Mouse (Mus musculus): ENCODE measurements around the gene Rab11fip3. TPM values are rescaled to one million over a fixed set of nuclear protein-coding genes. Genes with fewer than 3 reads are reported as not detected.
A peak's percentile ranks its signal among the peaks of the same experiment; 100 is the strongest.

Rab11fip3 gene
- polyA plus RNA-seq, 1 experiment from 2014 or later = 6.5 TPM

- Histone ChIP-seq H3K4me3 (ENCODE audit: low read length) (no peak overlapping the region), H3K36me3 (ENCODE audit: control insufficient read depth, insufficient read depth, low read length) (0 out of 2 replicates have a peak, but pooled peaks cover 2% of the 10 kb centered on the region), H3K9ac (ENCODE audit: low read length) (no peak overlapping the region), H3K27ac (ENCODE audit: low read length) (no peak overlapping the region), H3K9me3 (ENCODE audit: control insufficient read depth, low read length) (no peaks in the 10 kb centered on the region), H3K27me3 (ENCODE audit: control insufficient read depth, insufficient read depth, low read depth, low read length) (no peaks in the 10 kb centered on the region), H3K4me1 (replicated peaks; ENCODE audit: control insufficient read depth, insufficient read depth, low read length) (peaks cover 19% of the 10 kb centered on the region), H3K4me2 (ENCODE audit: low read depth, low read length) (no peak overlapping the region)
- 79% methylated on average over 5 of the region's 5 CpGs for WGBS
- ATAC-seq (ENCODE audit: low read depth) = peak; percentile 50; the same call in 1 of the 2 replicates
Observed at GRCm38 (mm10) chr17:25979829-25980738, 89.3 kb downstream of the Rab11fip3 start.

GRCm38 (mm10) chr17:25970954-25971707 is 98.2 kb downstream of the Rab11fip3 start:
- no peak overlapping the region for H3K27ac ChIP-seq (ENCODE audit: low read length)
- H3K4me1 ChIP-seq (replicated peaks; ENCODE audit: control insufficient read depth, insufficient read depth, low read length) = peaks cover 17% of the 10 kb centered on the region
- no peak for ATAC-seq (ENCODE audit: low read depth)
- H3K9ac ChIP-seq (ENCODE audit: low read length) = no peak overlapping the region
- WGBS = 82% methylated on average over 4 of the region's 4 CpGs
- no peaks in the 10 kb centered on the region for H3K36me3 ChIP-seq (ENCODE audit: control insufficient read depth, insufficient read depth, low read length)
- H3K9me3 ChIP-seq (ENCODE audit: control insufficient read depth, low read length) = no peaks in the 10 kb centered on the region
- no peak overlapping the region for H3K4me2 ChIP-seq (ENCODE audit: low read depth, low read length)
- no peaks in the 10 kb centered on the region for H3K27me3 ChIP-seq (ENCODE audit: control insufficient read depth, insufficient read depth, low read depth, low read length)
- H3K4me3 ChIP-seq (ENCODE audit: low read length) = no peak overlapping the region

DNA sequence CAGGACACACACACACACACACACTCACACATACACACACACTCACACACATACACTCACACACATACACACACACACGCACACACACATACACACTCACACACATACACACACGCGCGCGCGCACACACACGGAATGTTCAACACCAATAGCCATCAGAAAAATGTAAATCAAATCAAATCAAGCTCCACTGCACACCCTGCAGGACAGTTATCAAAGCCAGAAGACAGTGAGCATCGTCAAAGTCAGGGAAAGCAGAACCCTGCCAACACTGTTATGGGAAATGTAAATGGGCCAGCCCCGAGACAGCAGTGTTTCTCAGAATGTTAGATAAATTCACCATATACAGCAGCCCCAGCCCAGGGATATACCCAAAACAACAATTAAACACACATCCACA is 98.9 kb downstream of the Rab11fip3 start:
- Histone ChIP-seq H3K4me3 (ENCODE audit: low read length) (no peak overlapping the region), H3K9me3 (ENCODE audit: control insufficient read depth, low read length) (no peaks in the 10 kb centered on the region), H3K4me2 (ENCODE audit: low read depth, low read length) (no peak overlapping the region), H3K9ac (ENCODE audit: low read length) (no peak overlapping the region), H3K27me3 (ENCODE audit: control insufficient read depth, insufficient read depth, low read depth, low read length) (no peaks in the 10 kb centered on the region), H3K4me1 (replicated peaks; ENCODE audit: control insufficient read depth, insufficient read depth, low read length) (peaks cover 17% of the 10 kb centered on the region), H3K36me3 (ENCODE audit: control insufficient read depth, insufficient read depth, low read length) (no peaks in the 10 kb centered on the region), H3K27ac (ENCODE audit: low read length) (no peak overlapping the region)
- ATAC-seq (ENCODE audit: low read depth) = no peak
- 88% methylated on average over 9 of the region's 9 CpGs for WGBS

DNA sequence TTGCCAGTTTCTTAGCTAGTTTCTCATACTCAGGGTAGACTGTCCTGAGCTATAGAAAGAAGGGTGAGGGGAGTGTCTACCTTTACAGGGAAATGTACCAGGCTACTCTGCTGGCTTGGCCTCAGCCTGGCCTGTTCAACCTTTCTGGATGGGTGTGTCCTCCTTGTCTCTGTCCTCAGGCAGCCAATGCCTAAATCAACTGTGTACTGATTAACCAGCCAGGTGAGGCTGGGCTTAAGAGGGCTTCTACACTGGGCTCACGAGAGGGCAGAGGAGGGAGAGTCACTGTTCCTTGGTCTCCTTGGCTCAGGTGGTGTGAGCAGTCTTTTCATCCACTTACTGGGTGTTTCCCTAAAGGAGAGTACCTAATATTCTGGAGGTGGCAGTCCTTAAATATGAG is 101.2 kb downstream of the Rab11fip3 start:
- no peak overlapping the region for H3K4me3 ChIP-seq (ENCODE audit: low read length)
- H3K4me2 ChIP-seq (ENCODE audit: low read depth, low read length) = no peak overlapping the region
- H3K36me3 ChIP-seq (ENCODE audit: control insufficient read depth, insufficient read depth, low read length) = no peaks in the 10 kb centered on the region
- peaks cover 17% of the 10 kb centered on the region for H3K4me1 ChIP-seq (replicated peaks; ENCODE audit: control insufficient read depth, insufficient read depth, low read length)
- peak; percentile 83 for ATAC-seq (ENCODE audit: low read depth)
- no peak overlapping the region for H3K9ac ChIP-seq (ENCODE audit: low read length)
- 0 out of 2 replicates have a peak overlapping the region, but pooled peaks have one; percentile 5 for H3K27ac ChIP-seq (ENCODE audit: low read length)
- no peaks in the 10 kb centered on the region for H3K27me3 ChIP-seq (ENCODE audit: control insufficient read depth, insufficient read depth, low read depth, low read length)
- WGBS = 60% methylated on average over 1 of the region's 1 CpGs
- H3K9me3 ChIP-seq (ENCODE audit: control insufficient read depth, low read length) = no peaks in the 10 kb centered on the region

DNA sequence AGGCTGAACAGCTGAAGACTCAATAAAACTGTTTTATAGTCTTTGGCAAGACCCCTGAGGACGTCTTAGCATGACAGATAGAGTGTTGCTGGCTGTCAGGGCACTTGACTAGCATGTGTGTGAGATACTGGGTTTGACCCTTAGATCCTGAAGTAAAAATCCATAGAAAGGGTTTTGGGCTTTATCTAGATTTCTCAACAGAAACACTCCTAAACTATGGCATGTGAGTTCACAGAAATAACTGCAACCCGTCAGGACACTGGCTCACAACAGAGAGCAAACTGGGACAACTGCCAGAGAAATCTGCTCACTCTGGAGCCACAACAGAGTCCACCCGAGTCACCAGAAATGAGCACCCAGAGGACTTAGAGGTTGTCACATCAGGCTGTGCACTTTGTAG is 101.7 kb downstream of the Rab11fip3 start:
- H3K9ac ChIP-seq (ENCODE audit: low read length) = no peak overlapping the region
- H3K9me3 ChIP-seq (ENCODE audit: control insufficient read depth, low read length) = no peaks in the 10 kb centered on the region
- no peaks in the 10 kb centered on the region for H3K27me3 ChIP-seq (ENCODE audit: control insufficient read depth, insufficient read depth, low read depth, low read length)
- no peak overlapping the region for H3K4me3 ChIP-seq (ENCODE audit: low read length)
- no peak overlapping the region for H3K4me2 ChIP-seq (ENCODE audit: low read depth, low read length)
- no peaks in the 10 kb centered on the region for H3K36me3 ChIP-seq (ENCODE audit: control insufficient read depth, insufficient read depth, low read length)
- peak; percentile 69 for ATAC-seq (ENCODE audit: low read depth)
- 21% methylated on average over 3 of the region's 3 CpGs for WGBS
- peaks cover 17% of the 10 kb centered on the region for H3K4me1 ChIP-seq (replicated peaks; ENCODE audit: control insufficient read depth, insufficient read depth, low read length)
- H3K27ac ChIP-seq (ENCODE audit: low read length) = 0 out of 2 replicates have a peak overlapping the region, but pooled peaks have one; percentile 18

DNA sequence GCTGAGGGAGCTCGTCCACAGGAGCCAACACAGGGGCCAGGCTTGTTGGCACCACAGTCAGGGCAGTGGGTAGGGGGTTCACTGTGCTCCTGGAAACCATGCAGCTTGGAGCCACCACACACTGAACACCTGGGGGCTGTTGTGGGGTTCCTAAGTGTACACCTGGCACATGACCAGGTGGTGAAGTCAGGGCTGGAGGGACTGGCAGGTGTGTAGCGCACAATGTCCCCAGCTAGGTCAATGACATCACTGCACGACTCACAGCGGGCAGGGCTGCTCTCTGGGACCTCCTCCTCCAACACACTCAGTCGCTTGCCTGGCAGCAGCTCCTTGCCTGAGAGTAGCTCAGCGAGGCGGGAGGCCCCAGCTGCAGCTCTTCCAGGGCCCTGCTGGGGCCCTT is 105.1 kb downstream of the Rab11fip3 start:
- WGBS = 79% methylated on average over 7 of the region's 7 CpGs
- H3K9ac ChIP-seq (ENCODE audit: low read length) = no peak overlapping the region
- H3K4me3 ChIP-seq (ENCODE audit: low read length) = no peak overlapping the region
- H3K27ac ChIP-seq (ENCODE audit: low read length) = no peak overlapping the region
- no peaks in the 10 kb centered on the region for H3K27me3 ChIP-seq (ENCODE audit: control insufficient read depth, insufficient read depth, low read depth, low read length)
- H3K4me1 ChIP-seq (replicated peaks; ENCODE audit: control insufficient read depth, insufficient read depth, low read length) = peaks cover 17% of the 10 kb centered on the region
- peaks cover 4% of the 10 kb centered on the region; the same call in 1 of the 2 replicates for H3K36me3 ChIP-seq (ENCODE audit: control insufficient read depth, insufficient read depth, low read length)
- no peak for ATAC-seq (ENCODE audit: low read depth)
- H3K9me3 ChIP-seq (ENCODE audit: control insufficient read depth, low read length) = no peaks in the 10 kb centered on the region
- no peak overlapping the region for H3K4me2 ChIP-seq (ENCODE audit: low read depth, low read length)

DNA sequence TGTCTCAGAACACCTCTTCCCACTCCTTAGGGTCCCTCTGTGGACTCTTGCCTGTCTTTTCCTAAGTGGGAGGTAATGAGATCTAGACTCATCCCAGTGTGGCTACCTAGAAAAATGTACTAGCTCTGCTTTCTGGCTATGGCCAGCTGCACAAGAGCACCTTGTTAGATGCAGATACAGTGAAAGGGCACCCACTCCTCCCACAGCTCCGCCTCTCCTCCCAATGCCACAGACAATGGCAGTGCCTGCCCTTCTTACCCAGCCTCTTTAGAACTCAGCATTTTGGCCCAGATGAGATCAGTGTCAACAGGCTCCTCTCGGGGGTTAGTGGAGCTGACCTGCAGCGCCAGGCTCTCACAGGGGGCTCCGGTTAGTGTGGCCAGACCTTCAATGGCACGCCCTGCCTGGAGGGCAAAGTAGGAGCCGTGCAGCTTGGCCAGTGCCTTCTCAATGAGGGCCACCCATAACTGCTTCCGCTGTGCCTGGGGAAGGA is 106.9 kb downstream of the Rab11fip3 start:
- no peak overlapping the region for H3K9ac ChIP-seq (ENCODE audit: low read length)
- WGBS = 95% methylated on average over 7 of the region's 7 CpGs
- peaks cover 4% of the 10 kb centered on the region for H3K4me1 ChIP-seq (replicated peaks; ENCODE audit: control insufficient read depth, insufficient read depth, low read length)
- H3K4me3 ChIP-seq (ENCODE audit: low read length) = no peak overlapping the region
- H3K9me3 ChIP-seq (ENCODE audit: control insufficient read depth, low read length) = no peaks in the 10 kb centered on the region
- H3K27me3 ChIP-seq (ENCODE audit: control insufficient read depth, insufficient read depth, low read depth, low read length) = no peaks in the 10 kb centered on the region
- H3K36me3 ChIP-seq (ENCODE audit: control insufficient read depth, insufficient read depth, low read length) = peaks cover 7% of the 10 kb centered on the region
- H3K27ac ChIP-seq (ENCODE audit: low read length) = no peak overlapping the region
- no peak for ATAC-seq (ENCODE audit: low read depth)
- H3K4me2 ChIP-seq (ENCODE audit: low read depth, low read length) = no peak overlapping the region

DNA sequence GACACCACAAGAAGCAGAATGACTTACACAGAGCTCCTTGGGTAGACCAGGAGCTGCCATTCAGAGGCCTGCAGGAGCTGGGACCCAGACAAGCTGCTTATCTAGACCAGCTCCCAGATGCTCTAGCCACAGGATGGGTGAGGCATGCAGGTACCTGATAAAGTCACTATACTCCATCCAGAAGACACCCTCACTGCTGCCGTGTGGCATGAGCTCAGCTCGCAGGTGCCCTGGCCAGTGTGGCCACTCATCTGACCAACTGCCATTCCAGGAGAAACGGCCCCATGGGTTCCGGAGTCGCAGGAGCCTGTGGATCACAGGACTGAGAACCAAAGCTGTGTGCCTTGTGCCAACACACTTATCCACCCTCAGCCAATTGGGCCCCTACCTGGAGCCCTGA is 107.8 kb downstream of the Rab11fip3 start:
- H3K27ac ChIP-seq (ENCODE audit: low read length) = no peak overlapping the region
- no peak for ATAC-seq (ENCODE audit: low read depth)
- WGBS = 91% methylated on average over 5 of the region's 5 CpGs
- no peaks in the 10 kb centered on the region for H3K27me3 ChIP-seq (ENCODE audit: control insufficient read depth, insufficient read depth, low read depth, low read length)
- no peak overlapping the region for H3K9ac ChIP-seq (ENCODE audit: low read length)
- H3K4me2 ChIP-seq (ENCODE audit: low read depth, low read length) = no peak overlapping the region
- peaks cover 7% of the 10 kb centered on the region for H3K36me3 ChIP-seq (ENCODE audit: control insufficient read depth, insufficient read depth, low read length)
- H3K4me3 ChIP-seq (ENCODE audit: low read length) = no peak overlapping the region
- H3K9me3 ChIP-seq (ENCODE audit: control insufficient read depth, low read length) = no peaks in the 10 kb centered on the region
- H3K4me1 ChIP-seq (replicated peaks; ENCODE audit: control insufficient read depth, insufficient read depth, low read length) = no peaks in the 10 kb centered on the region
